Mouse (Mus musculus) CD8-positive naive resting alpha-beta T cell, adult 2 months (primary cell): Measurements from ENCODE around the gene Hexb.
A peak's percentile ranks its signal among the peaks of the same experiment; 100 is the strongest.
"Not testable (repeated sequence)": the region's sequence is repeated elsewhere in the genome, so short reads cannot be mapped to it uniquely, and the experiment has no call there.

Experiments used
- DNase-seq, 2 experiments: peaks; one replicate each; pipeline ENCODE4 v3.0.0; 2022; ENCODE audit warnings: low read depth in 2 of 2, low spot score in 2 of 2

Hexb gene

GRCm38 (mm10) chr13:97184168-97184567 is 14.0 kb downstream of the Hexb start:
- no peak for DNase-seq

GRCm38 (mm10) chr13:97182821-97183220 is 15.3 kb downstream of the Hexb start:
- no peak for DNase-seq

- DNase-seq: no peak
Observed at GRCm38 (mm10) chr13:97180113-97180828, 17.9 kb downstream of the Hexb start.

DNA sequence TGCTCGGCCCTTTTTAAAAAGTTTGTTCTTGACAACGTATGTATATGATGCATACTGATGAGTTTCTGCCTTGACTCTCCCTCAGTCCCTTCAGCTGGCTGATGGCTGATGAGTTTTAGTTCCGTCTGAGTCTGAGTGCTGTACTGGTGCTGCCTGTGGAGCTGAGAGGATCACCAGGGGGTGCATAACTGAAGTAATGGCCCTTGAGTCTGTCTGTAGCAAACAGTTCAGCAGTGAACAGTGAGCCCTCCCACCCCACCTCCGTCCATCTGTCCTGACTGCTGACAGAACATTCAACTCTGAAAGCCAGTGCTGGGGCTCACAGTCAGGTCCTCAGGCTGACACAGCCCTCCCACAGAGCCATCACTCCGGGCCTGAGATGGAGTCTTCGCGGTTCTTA is 19.2 kb downstream of the Hexb start:
- no peak for DNase-seq

GRCm38 (mm10) chr13:97176731-97177130 is 21.4 kb downstream of the Hexb start:
- DNase-seq: no peak

- no peak for DNase-seq
Observed at GRCm38 (mm10) chr13:97175520-97176264, 22.5 kb downstream of the Hexb start.

DNA sequence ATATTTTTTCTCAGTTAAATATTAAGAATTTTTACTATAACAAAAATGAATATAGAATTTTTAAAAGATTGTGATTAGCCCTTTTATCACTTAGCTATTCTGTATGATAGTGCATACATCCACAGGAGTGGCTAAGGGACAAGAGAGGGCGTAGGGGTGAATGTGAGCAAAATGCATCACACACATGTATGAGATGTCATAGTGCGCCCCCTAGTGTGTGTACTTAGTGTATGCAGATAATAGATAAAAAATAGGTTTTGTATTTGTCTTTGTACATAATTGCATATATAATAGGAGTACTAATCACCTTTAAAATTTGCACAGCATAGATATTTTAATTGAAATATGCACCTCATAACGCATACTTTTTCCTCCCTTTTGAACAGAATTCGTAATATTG is 52.3 kb downstream of the Hexb start:
- peak; percentile 45 to 59 for DNase-seq

DNA sequence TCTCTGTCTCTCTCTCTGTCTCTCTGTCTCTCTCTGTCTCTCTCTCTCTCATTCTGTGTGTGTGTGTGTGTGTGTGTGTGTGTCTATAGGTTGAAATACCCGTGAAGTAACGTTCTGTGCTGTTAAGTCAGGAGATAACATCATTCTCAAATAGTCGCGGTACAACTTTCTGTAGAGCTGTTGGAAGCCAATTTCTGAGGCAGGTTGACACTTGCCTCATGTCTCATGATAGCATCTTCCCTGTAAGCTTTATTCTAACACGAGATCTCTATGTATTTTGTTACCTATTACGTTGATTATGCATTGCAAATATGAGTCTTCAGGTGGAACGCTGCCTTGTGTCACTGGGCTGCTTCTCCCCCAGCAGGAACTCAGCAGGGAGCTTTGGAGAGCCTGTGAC is 55.8 kb downstream of the Hexb start:
- DNase-seq: no peak

GRCm38 (mm10) chr13:97138404-97138931 is 59.7 kb downstream of the Hexb start:
- not testable (repeated sequence) for DNase-seq

GRCm38 (mm10) chr13:97137466-97138400 is 60.4 kb downstream of the Hexb start, which contains the start of the genes Gfm2 and Nsa2:
Gene Gfm2 (plus strand): TSS chr13:97137937.
Gene Nsa2 (minus strand): TSS chr13:97137937.
- peak; percentile 87 to 90 for DNase-seq

- DNase-seq: not testable (repeated sequence)
Observed at GRCm38 (mm10) chr13:97130413-97130812, 67.7 kb downstream of the Hexb start.

DNA sequence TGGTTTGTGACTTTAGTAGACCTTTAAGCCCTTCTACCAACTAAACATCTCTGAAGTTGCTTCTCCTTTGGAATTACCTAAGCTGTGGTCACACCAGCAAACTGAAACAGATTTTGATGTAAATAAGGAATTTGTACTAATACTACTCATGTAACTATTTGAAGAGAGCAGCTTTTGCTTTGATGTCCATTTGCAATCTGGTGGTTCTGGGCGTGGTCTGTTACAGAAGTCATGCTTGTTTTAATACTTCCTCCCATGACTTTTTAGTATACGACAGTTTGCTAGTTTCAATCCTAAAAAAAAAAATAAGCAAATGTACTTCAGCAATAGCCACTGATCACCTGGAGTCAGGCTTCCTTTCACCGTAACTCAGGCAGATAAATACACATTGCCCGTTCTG is 68.5 kb downstream of the Hexb start:
- not testable (repeated sequence) for DNase-seq
